Mouse (Mus musculus) thymus, adult 2 months (tissue): Measurements from ENCODE around the gene Cemip2.

ENCODE experiments used
- CTCF ChIP-seq: fragments of 200-500 bp; IDR thresholded peaks from 2 replicates; pipeline ENCODE4 v1.5.1; 2012; ENCODE audit warnings: mild to moderate bottlenecking, control low read depth, low read length, moderate library complexity, borderline replicate concordance; ENCODE audit not compliant: control insufficient read depth, poor library complexity, insufficient read depth; ENCODE audit errors: extremely low read depth
- POLR2A ChIP-seq: fragments of 200-500 bp; IDR thresholded peaks from 2 replicates; pipeline ENCODE4 v1.6.1; 2012; ENCODE audit warnings: mild to moderate bottlenecking, low read length, control low read depth, moderate library complexity; ENCODE audit not compliant: control insufficient read depth, poor library complexity, insufficient read depth; ENCODE audit errors: extremely low read depth

DNA sequence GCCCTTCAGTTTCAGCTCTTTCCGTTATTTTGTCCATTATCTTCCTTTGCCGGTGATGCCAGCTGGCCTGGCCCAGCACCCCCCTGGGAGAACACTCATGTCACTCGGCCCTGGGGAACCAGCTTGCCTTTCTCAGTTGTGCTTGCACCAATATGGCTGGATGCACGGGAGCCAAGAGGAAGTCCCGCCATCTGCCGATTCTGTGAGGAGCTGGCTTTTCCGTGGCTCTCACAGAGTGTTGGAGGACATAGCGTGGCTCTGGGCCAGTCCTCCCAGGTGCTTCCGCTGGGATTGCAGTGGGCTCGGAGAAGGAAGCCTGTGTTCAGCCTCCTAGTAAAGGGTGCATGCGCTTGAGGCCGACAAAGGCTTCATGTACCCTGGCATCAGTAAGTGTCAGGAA lies 36.0 kb upstream of the Cemip2 start:
- TF ChIP-seq POLR2A (no peak), CTCF (no peak)
